Mouse (Mus musculus): ENCODE measurements around the gene Cc2d2b. TPM values are rescaled to one million over a fixed set of nuclear protein-coding genes. Genes with fewer than 3 reads are reported as not detected.

Gene Cc2d2b
- total RNA-seq, 4 experiments from 2014 or later: not detected

DNA sequence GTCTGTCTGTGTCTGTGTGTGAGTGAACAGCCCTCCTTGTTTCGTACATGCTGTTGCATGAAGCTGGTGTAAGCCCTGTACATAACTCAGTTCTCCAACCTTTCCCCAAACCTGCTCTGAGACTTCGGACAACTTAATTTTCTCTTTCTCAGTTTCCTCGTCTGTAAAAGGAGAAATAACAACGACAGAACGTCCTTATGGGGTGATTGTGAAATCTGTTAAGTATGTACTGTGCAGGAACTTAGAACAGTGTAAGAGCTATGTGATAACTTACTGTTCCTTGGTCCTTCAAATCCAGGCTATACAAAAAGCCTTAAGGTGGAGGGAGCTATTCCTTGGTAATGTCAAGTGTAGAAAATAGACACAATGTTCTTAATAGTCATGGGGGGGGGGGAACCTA lies 83.8 kb downstream of the Cc2d2b start:
- no peak for DNase-seq (ENCODE audit: low spot score)

DNA sequence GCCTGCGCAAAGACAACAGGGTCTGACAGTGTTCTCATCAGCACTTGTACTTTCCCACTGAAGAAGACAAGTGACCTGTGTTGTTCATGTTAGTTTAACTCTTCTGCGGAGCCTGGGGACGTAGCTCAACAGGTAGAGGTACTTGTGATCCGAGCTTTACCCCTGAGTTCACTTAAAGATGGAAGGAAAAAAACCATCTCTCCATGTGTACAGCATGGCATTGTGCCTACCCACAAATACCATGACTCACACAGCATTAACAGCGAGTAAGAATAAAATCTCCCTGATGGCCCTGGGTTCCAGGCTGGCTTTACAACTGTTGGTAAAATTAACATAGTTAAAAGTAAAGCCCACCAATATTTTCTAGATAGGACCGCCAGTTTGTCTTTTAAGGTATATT lies 85.9 kb downstream of the Cc2d2b start:
- DNase-seq (ENCODE audit: low spot score): no peak

DNA sequence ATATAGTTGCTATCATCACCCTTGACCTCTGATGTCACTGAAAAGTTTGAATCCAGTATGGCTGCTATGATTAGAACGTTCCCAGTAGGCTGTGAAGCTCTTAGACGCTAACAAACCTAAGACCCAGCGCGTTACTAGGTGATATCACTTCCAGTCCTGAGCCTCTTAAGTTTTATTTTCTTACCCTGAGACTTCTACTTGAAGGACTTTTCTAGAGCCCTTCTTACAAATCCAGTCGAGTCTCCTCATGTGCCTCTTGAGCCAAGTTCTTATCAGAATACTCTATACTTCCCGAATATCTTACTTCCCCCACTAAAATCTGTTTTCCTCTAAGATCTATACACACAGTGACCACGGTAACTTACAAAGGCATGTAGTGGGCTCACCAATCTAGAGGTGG lies 89.7 kb downstream of the Cc2d2b start:
- no peak for DNase-seq (ENCODE audit: low spot score)

DNA sequence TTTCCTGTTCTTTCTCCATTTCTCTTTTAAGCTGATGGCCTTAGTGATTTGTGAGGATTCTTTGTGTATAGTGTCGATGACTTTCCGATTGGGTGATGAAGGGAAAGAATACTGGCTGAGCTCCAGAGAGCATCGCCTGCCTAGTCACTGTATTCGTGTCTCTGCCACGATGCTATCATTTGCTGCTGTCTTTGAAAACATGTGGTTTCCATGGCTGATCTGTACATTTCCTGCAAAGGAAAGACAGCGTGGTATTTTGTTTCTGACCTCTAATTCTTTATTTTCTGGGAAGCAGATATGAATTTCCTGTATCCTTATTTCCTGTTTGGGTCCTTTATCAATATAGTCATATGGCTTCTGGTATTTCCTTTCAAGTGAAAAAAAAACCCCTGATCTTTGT lies 91.8 kb downstream of the Cc2d2b start:
- DNase-seq (ENCODE audit: low spot score): no peak

DNA sequence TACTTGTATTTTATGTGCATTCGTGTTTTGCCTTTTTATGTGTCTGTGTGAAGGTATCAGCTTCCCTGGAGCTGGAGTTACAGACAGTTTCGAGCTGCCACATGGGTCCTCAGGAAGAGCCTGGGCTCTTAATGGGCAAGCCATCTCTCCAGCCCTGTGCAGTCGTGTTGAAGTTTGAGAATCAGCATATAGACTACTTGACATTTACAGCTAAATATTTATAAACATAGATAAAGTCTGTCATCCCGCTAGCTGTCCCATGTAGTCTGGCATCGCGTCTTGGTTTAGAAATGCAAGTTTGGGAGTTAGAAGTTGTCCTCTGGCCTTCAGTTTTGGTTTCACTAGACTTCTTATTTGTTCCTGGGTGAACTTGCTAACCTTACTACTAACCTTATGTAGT lies 92.5 kb downstream of the Cc2d2b start:
- no peak for DNase-seq (ENCODE audit: low spot score)

DNA sequence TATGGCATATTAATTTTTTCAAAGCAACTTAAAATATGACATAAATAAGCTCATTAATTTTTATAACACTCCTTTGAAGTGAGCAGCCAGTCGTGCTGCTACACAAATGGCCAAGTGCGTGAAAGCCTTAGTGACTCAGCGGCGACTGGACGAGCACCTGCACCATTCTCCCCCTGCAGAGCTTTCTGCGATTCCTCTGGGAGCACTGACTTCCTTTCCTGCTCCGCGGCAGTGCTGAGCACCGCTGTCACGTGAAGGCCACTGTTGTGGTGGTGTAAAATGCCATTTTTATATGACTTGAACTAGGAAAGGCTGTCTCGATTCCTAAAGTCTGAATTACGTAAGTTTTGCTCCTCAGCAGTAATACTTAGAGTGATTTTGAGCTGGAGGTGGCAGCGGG lies 93.0 kb downstream of the Cc2d2b start:
- no peak for DNase-seq (ENCODE audit: low spot score)

DNA sequence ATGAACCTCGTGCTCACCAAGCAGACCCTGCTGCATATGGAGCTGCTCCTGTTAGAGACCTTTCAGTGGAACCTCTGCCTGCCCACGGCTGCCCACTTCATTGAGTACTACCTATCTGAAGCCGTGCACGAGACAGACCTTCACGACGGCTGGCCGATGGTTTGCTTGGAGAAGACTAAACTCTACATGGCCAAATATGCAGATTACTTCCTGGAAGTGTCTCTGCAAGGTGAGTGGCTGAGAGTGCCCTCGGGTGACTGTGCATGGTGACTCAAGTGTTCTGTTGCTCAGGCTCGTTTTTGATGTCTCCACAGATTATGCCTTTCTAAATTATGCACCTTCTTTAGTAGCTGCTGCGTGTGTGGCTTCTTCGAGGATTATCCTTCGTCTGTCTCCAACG lies 96.2 kb downstream of the Cc2d2b start:
- no peak for DNase-seq (ENCODE audit: low spot score)

DNA sequence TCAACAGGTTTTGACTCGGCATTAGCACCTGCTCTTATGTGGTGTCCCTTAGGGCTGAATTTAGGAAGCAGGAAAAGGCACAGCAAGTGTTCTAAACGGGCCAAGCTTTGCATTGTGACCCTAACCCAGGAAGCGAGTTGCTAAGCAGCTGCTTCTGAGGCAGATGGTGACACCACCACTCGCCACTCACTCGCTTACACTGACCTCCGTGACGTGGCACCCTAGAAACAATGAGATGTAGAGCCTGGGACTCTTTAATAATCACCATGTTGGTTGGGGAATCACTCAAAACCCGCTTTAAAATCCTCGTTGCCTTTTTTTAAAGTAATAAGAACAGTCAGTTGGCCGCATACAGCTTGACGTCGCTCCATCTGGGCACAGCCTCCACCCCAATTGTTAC lies 100.8 kb downstream of the Cc2d2b start:
- no peak for DNase-seq (ENCODE audit: low spot score)

DNA sequence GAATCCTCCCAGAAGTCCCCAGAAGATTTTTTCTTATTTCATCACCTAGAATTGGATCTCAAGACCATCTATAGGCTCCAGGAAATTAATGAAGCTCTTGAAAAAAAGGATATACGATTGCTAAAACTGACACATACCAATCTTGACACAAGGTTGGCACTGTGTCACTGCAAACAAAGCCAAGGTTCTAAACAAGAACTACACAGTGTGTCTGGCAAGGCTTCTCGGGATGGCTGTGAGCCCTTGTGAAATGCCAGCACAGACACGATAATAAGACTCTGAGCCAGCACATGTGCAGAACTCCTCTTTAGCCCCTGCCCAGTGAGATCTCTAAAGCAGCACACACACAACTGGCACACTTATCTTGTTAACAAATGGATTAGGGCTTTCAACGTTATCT lies 111.0 kb downstream of the Cc2d2b start:
- DNase-seq (ENCODE audit: low spot score): peak; percentile 37

DNA sequence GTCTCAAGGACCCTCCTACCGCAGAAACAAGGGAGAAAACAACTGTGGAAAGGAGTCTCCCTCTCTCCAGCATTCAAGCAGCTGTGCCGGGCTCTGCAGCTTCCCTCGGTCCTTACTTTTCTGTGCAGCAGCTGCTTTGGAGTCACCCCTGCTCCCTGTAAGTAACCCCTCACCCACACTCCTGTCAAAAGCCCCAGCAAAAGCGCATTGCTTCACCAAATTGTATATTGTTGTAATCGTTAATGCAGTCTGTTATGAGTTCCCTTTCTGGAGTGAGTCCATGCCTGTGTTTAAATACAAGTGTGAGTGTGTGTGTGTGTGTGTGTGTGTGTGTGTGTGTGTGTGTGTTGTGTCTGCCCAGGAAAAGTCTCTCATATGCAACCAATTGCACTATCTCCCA lies 119.7 kb downstream of the Cc2d2b start:
- DNase-seq (ENCODE audit: low spot score): no peak

DNA sequence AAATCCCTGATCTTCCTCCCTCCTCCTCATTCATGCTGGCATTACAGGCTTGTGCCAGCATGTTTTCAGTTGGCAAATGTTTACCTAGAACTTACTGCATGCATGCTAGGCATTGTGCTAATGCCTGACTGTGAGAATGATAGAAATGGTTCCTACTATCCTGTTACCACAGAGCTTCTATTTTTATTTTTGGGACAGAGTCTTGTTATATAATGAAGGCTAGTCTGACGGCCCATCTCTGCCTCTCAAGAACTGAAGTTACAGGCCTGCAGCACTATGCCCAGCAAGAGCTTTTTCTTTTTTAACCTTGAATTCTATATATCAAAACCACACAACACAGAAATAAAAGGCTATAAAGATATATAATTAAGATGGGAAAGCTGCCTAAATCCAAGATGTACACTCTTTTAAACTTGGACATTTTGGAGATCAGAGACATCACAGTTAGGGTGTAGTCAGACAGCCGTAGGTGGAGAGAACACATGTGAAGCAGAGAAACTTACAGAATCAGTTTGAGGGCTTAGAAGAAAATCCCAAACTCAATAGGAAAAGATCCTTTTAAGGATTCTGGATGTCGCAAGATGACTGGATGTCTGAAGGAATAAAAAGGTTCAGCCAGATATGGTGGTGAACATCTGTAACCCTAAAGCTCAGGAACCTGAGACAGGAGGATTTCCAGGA lies 121.0 kb downstream of the Cc2d2b start:
- no peak for DNase-seq (ENCODE audit: low spot score)

DNA sequence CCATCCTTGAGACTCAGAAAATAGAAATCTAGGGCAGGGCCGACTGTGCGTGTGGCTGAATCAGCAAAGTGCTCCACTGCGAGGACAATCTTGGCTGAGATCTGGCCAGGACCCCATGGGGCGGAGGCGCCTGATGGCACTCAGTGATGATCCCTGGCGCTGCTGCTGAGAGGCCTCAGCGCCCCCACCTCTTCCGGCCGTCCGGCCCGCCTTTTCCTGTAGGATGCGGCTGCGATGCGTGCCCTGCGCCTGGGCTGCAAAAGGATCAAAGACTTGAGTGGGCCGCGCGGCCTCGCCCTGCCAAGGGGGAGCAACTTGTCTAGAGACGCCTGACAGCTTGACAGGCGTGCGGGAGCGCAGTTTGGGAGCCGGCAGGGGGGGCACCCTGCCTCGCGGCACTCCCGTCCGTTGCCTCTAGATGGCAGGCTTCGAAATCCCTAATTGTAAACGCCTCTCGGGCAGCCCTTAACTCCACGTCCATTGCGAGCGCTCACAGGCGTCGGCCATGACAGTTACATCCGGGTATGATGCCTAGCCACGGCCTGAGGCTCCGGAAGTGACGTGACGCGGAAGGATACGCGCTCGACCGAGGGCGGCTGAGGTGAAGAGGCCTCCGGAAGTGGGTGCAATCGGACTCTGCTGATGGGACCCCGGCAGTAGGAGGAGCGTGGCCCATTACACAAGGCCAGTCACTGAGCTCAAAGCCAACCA lies 124.6 kb downstream of the Cc2d2b start:
- DNase-seq (ENCODE audit: low spot score): peak; percentile 74

Other genes with a start within 250 kb of the Cc2d2b start
- 100 to 1,000 TPM; 758 to 979 (median 853) TPM for gene Sorbs1, start 235.0 kb upstream of the Cc2d2b start, total RNA-seq (2022)
- gene Aldh18a1, start 160.3 kb upstream of the Cc2d2b start, total RNA-seq (2022): 1 to 10 TPM; 4.5 to 7.5 (median 5.8) TPM
- 1 to 10 TPM; 4.6 to 7.9 (median 6.8) TPM for gene Tctn3, start 136.5 kb upstream of the Cc2d2b start, total RNA-seq (2022)
- 10 to 100 TPM; 17.5 to 21.0 (median 19.8) TPM for gene Entpd1, start 136.4 kb upstream of the Cc2d2b start, total RNA-seq (2022)
- 1 to 10 TPM; 3.9 to 4.6 (median 4.0) TPM for gene Ccnj, start 82.5 kb downstream of the Cc2d2b start, total RNA-seq (2022)
- gene Zfp518a, start 146.0 kb downstream of the Cc2d2b start, total RNA-seq (2022): 1 to 10 TPM; 6.7 to 7.6 (median 7.3) TPM
- gene Blnk, start 245.8 kb downstream of the Cc2d2b start, total RNA-seq (2022): 1 to 10 TPM in 3 of 4 experiments, under 1 TPM in 1; 0.98 to 2.0 (median 1.7) TPM

Data from heart, adult 8-10 months (tissue).